Mouse (Mus musculus) MEL-GATA-1-ER (cell line): Measurements from ENCODE around the gene Kcne1.

Experiments used
- DNase-seq: peaks from one replicate; pipeline ENCODE4 v3.0.0-alpha.2; 2012; ENCODE audit warnings: low read depth; ENCODE audit errors: extremely low read depth

Kcne1 gene

DNA sequence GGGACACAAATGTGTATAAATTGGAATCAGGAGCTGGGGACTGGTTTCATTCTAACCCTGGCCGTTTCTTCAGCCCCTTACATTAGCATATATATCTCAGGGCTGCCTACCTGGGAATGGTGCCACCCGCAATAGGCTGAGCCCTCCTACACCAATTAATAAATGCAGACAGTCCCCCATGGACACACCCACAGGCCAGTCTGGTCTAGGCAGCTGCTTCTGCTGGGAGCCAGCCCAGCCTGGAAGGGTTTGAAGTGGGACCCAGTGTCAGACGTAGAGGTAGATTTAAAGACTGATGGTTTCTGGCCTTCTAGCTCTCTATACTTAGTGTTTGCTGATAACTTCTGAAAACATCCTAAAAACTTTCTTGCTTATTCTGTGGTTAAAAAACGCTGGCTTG lies 50.1 kb downstream of the Kcne1 start:
- no peak for DNase-seq

DNA sequence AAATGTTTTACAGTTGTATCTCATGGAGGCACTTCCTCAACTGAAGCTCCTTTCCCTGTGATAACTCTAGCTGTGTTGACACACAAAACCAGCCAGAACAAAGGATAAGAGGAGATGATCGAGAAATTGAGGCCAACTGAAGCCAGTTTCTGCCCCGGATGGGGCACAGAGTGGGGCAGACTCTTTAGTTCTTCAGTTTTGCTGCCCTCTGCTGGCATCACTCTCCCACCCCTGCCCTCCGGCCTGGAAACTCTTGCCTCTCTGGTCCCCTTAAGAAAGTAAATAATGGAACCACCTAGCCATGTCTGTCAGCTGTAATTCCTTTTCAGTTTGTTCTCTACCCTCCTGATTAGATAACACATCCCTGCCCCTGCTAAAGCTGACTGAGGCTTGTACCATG lies 51.3 kb downstream of the Kcne1 start:
- no peak for DNase-seq

DNA sequence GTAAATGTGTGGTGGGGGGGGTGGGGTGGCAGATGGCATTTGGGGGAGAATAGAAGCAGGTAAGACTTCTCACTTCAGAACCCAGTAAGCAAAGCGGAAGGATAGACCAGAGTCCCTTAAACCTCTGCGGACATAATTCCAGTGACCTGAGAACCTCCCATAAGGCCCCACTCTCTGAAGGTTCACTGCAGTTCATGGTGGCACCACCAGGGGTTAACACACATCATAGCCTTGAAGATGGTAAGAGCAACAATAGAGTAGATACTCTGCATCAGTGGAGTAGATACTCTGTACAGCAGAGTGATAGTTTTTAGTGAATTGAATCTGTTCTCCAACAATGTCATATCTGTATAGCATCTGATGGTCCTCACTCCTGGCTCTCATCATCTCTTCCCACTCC lies 53.7 kb downstream of the Kcne1 start:
- no peak for DNase-seq

DNA sequence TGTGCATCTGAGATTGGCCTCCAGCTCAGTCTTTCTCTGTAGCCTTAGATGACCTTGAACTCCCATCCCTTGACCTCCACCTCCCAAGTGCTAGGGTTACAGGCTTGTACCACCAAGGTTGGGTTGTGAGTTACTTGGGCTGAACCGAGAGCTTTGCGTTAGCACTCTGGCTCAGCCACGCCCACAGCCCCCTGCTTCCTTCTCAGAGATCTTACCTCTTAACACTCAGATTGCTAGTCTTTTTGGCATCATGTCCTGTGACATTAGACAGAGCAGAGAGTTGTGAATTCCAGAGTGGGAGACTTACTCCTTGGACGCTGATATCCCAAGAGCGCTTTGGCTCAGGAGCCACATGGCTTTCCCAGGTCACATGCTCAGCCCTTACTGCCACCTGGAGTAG lies 56.8 kb downstream of the Kcne1 start:
- DNase-seq: no peak

DNA sequence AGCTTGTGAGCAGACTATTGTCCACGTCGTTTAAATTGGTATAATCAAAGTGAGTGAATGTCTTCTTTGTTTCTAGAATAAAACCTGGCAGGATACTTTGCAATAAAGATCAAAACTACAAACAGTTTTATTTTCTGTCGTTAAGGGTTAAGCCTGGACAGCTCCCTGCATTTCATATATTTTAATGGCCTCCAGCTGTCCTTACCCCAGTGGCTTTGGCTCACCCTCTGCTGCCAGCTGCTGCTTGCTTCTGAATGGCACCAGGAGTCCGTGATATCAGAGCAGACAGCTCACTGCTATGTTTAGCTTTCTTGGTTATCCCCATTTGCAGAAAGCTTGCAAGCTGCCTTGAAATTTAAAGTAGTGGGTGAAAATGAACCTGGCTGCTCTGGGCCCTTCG lies 57.3 kb downstream of the Kcne1 start:
- no peak for DNase-seq

DNA sequence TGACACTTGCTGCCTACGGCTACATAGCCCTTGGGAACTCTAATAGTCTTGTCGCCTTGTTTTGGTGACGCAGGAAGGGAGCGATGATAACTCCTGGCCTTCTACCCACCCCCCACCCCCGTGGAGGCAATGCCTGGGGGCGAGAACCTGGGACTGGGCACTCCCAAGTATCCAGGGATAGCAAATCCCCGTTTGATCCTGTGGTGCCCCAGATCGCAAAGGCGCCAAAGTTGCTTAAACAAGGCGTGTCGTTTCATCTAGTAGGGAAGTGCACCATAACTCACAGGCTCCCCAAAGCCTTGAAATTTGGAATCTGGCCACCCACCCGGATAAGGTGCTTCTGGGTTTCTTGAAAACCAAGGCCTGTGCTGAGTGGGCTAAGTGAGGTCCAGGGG lies 57.9 kb downstream of the Kcne1 start:
- peak; percentile 36 for DNase-seq

DNA sequence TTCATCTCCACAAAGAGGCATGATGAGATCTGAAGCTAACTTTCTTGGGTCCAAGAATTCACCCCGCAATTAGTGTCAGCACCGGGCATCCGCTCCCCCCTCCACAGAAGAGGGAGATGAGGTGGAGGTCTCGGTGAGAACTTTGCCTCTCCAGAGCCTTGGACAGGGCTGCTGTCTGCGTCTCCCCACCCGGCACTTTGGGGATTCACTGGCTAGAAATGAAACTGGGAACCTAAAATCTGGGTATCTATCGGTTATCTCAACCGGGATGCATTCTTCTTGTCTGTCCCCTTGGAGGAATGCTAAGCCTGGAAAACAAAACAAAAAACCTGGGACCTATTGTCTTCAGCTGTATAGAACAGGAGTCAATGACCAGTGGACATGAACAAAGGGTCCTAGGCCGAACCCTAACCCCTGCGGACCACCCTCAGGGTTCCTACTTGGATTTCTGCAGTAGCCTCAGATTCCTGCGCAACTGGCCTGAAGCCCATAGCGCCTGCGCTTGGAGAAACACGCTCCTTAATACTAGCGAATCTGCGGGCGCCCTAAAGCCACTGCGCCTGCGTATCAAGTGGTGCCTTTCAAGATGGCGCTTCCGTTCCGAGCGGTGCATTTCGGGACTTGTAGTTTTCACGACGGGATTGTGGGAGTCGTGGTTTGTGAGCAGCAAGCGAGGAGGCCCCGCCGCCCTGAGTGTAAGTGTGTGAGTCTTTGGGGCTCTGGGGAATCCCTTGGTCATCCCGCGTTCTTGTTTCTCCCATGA lies 58.4 kb downstream of the Kcne1 start, which contains the start of gene Smim11:
Gene Smim11, plus strand, starts transcription at position 638 of the 763 bp plus-strand sequence.
- peak; percentile 95 for DNase-seq
